Mouse (Mus musculus): ENCODE measurements around the gene Bco2. TPM values are rescaled to one million over a fixed set of nuclear protein-coding genes. Genes with fewer than 3 reads are reported as not detected.

The Bco2 gene
- total RNA-seq, 2 experiments from 2014 or later: 0.28 to 0.40 TPM

DNA sequence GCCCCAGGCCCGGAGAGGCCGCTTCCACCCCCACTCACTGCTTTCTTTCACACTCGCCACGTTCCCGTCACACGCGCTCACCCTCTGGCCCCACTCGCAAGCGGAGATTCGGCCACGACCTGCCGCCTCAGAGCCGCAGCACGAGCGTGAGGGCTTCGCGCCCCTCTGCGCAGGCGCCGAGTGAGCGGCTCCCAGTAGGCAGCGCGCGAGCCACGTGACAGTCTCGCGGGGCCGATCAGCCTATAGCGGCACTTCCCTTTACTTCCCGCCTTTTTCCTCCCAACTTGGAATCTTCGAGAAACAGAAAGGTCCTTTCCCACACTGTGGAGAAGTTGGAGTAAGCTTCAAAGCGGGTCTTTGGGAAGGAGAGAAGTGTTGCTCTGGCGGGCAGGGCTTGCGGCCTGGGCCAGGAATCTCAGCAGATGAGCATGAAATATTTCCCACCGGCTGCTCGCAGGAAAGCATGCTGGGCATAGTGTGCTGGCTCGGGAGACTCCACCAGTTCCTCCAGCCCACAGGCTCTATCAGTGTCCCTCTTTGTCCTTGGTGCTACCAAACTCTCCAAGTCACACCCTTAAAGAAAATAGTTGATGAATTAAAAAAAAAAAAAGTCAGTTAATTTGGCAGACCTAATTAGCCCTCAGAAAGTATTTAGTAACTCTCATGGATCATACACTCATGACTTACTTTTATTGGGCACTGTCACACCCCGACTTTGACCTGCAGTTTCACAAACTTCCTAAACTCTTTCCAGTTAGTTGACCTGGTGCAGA is 6.3 kb upstream of the Bco2 start, which contains the start of gene Tex12:
TSS of gene Tex12 (minus strand) at position 181 of the 773 bp plus-strand sequence.
- DNase-seq: no peak

DNA sequence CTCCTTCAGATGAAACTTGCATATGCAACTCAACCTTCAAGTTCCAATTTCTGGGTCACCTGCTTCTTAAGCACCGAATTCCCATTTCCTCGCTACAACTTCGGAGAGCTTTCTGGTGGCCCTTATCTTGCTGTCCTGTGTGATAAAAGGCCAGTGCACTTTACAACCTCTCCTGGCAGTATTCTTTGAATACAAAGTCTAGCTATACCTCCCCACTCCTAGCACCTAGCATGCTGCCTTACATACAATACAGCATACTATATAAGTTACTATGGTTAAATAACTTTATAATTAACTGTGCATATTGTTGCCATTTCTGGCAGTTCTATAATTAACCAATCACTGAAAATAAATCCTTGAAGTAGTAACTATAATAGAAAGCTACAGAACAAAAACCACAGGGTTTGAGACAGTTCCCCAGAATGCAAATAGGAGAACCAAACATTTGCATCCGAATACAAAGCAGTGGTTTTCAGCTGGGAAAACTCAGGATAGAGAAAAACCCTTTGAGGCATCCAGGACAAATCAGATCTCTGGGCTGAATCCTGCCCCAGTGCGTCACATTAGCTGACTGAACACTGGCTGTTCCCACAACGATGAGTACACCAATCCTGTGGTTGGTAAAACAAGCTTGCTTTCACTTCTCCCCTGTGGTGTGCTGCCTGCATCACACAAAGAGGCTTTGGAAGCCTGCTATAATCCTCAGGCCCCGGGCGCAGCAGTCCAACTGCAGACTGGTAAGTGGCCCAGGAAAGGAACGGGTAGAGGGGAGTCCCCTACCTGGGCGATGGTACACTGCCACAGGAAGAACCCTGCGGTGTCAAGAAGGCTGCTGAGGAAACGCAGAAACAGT is 514 bp downstream of the Bco2 start, which contains the start of gene Il18:
TSS of gene Il18 (plus strand) at position 587 of the 853 bp plus-strand sequence.
- DNase-seq: peak; percentile 27

DNA sequence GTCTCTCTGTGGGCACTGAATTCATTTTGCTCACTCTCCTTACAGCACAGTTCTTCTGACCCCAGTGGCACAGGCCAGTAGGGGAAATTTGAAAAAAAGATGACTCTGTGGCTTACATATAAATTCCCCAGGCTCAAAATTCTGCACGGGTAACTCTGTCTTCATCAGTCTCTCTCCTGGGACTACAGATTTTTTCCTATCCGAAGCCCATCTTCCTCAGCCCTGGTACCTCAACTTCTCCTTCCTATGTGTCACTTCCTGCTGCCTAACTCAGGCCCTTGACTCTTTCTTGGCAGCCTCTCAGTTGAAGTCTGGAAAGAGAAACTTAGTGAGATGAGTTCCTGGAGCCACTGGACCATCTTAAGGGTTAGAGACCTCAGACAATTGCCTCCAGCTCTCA is 1.4 kb downstream of the Bco2 start:
- no peak for DNase-seq

DNA sequence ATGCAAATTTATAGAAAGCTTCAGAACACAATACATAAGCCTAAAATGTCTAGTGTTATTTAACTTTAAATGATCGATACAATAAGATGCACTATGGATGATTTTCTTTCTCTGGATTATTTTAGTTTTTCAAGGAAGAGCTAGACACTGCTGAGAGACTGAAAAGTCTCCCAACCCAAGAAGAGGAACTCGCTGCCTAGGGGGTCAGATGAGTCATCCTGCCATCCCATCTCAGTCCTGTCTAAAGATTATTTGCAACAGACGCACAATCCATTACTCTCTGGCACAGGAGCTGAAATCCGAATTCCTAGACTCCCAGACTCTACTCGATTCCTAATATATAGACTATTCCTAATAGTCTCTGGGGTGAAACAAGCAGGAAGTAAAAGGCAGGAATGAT is 2.8 kb downstream of the Bco2 start:
- DNase-seq: no peak

DNA sequence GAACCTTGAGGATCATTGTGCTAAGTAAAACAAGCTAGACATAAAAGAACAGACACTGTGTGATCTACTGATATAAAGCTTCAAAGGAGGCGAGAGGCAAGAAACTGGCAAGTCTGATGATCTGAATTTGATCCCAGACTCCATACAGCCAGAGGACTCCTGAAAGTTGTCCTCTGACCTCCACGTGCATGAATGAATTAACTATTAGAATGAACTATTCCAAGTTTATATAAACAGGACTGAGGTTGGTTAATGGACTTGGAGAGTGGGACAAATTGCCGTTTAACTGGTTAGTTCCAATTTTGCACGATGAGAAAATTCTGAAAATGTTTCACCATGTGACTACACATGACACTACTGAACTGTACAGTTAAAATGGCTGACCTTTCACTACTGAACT is 6.0 kb downstream of the Bco2 start:
- DNase-seq: no peak

DNA sequence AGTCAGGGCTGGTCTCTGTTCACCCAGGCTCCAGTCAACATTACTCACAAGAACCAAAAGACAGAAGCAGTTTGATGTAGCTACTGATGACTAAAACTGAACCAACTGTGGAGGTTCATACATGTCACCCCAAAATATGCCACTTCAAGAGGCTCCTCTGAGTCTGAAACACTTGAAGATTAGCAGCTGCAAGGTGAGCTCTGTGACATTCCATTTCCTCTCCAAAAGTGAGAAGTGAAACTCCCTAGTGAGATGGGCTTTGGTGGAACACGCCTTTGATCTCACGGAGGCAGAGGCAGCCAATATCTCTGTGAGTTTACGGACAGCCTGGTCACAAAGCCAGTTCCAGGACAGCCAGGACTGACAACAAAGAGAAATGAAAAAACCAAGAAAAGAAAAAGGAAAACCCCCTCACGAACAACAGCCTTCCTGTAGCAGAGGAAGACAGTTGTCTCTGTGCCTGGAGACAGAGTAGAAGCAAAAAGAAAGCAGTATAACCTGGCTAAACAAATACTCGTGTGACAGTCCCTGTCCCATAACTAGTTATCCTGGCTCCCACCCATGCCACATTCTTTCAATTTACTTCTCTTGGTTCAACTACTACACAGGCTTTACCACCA is 7.0 kb downstream of the Bco2 start:
- no peak for DNase-seq

DNA sequence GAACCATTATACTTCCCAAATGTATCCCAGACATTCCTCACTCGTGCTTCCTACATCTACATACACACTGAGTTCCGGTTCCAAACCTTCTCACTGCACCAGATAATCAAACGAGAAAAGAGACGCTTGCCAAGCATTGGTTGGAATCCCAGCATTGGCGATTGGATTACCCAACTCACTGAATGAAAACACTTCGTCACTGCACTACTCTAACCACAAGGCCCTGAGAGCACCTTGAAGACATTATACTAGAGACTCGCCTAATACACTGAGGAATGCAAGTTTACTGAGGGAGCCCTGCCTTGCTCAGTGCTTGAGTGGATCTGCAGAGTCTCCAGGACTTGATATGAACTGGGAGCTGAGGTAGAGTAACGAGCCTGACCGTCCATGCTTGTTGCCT is 12.6 kb downstream of the Bco2 start:
- DNase-seq: no peak

DNA sequence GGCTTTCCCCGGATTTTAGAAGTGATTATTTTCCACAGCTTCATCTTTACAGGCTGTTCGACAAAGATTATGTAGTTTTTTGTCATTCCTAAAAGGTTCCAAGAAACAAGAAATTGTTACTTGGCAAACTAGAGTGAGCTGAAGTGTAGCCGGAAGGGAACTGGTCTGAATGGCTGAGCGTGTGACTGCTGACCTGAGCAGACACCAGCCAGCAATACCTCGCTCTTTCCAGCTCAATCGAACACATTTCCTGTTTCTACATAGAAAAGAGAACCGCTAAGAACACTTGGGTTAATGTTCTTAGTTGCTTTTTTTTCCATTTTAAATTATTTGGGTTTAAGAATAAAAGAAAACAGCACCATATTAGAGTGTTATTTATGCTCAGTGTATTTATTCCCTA is 14.8 kb downstream of the Bco2 start:
- no peak for DNase-seq

DNA sequence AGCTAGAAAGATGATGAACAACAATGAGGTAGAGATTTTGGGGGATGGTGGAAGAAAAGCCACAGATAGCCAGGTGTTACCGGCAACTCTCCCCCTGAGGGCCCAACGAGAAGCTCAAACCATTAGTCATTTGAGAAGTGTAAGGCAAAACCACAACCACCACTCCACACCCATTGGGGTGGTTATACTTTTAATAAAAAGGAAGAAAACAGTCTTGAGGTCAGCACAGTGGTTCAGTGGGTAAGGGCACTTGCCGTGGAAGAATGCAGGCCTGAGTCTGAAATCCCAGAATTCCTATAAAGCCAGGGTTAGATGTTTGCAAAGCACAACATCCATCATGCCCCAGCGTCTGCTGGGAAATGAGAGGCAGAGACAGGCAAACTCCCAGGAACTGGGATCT is 17.7 kb downstream of the Bco2 start:
- DNase-seq: no peak

DNA sequence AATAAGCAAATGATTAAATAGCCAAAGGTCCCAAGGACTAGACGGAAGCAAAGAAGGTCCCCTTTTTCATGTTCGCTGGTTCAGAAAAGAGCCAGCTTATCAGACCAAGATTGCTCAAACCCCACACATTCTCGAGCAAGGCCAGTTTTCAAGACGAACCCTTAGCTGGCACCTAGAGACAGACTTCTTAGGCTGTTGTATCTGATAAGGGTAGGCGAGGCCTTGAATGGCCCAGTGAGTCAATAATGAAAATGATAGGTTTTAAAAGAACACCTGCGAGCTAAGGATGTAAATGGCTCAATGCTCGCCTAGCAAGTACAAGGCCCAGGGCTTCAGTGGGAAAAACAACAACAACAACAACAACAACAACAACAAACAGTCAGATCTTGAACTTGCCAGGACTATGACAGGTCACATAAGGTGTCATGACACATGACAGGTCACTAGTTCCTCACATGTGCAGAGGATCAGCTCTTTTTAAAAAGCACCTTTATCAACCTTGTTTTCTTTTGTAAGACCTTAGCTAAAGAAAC is 18.3 kb downstream of the Bco2 start:
- no peak for DNase-seq

DNA sequence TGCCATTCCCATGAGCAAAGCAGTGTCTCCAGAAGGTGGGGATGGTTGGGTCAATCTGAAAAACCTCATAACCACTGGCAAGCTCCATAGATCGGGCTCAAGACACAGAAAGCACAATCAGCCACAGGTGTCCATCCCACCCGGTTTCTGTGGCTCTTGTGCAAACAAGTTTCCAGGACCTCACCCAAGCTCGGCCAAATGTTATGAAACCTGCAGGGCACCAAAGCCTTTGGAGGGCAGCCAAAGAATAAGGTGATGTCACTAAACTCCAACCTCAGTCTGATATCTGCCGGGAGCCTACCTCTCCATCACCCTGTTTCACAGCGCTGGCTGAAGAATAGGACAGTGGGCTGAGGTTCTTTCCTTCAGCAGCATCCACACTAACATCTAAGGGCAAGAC is 19.1 kb downstream of the Bco2 start:
- no peak for DNase-seq

DNA sequence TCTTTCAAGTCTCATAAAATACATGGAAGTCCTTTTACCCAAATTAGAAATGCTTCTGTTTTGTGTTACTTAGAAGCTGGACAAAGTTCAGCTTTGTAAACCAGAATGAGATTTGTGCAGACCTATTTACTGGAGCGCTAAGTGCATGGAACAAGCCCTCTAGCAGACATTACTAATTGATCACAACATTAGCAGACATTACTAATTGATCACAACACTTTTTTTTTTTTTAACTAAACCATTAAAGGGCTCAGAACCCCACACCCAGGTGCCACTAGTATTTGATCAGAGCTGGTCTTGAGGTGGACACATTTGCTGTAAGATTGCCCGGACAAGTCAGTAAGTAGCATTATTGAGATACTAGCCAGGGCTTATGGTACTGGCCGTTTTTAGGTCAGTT is 21.2 kb downstream of the Bco2 start:
- no peak for DNase-seq

DNA sequence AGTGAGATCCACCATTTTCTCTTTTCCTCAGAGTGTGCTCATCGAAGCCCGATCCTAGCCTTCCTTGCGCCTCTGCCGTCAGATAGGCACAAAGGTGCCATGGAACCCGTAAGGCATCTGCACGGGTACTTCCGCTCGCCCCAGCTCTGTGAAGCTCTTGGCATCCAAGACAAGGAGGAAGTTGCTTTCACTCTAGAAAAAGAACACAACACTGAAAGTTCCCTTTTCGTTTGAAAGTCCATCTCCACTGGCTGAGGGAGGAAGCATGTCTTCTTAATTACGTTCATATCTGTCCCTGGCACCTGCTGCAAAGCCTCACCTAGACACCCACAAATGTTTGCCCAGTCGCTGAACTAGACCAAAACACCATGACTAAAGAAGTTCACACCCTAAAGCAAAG is 21.7 kb downstream of the Bco2 start:
- no peak for DNase-seq

DNA sequence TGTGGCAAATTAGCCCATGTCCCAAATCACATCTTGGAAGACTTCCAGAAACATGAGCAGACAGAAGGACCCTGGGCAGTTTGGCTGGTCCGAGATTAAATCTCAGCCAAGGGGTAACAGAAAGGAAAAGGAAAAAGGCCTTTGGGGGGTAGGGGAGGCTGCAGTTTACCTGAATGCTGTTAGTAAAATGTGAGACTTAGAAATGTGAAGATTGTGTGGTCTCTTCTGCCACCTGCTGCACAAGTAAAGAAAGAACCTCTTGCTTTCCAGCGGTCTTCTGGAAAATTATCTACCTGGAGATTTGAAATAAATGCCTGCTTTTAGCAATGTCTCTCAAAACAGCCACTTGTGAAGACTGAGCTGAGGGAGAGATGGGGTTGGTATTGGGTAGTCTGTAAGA is 24.1 kb downstream of the Bco2 start:
- DNase-seq: no peak

DNA sequence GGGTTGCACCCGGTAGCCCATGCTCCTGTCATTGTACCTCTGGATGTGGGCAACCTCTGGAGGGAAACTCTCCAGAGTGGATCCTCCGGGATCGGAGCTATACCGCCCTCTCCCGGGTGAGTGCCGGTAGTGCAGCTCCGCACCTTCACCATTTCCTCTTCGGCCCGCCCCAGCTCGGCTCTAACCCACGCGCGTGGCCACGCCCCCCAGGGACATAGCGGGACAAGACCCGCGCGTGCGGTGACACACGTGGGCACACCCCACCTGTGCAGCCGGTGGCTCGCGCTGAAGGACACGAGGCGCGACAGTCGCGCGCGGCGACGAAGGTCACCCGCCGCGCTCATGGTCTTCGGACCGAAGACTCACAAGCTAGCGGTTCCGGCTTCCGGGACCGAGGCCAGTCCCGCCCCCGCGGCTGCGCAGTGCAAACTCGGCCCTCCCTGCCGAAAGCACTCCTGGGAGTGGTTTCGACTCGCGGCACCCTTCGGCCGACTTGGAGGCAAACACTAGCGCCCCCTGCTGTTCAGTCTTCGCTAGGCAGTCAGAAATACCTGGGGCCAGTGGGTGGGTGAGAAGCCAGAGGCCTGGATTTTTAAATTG is 26.6 kb downstream of the Bco2 start, which contains the start of gene Pts:
TSS of gene Pts (minus strand) at position 432 of the 600 bp plus-strand sequence.
- DNase-seq: peak; percentile 96

DNA sequence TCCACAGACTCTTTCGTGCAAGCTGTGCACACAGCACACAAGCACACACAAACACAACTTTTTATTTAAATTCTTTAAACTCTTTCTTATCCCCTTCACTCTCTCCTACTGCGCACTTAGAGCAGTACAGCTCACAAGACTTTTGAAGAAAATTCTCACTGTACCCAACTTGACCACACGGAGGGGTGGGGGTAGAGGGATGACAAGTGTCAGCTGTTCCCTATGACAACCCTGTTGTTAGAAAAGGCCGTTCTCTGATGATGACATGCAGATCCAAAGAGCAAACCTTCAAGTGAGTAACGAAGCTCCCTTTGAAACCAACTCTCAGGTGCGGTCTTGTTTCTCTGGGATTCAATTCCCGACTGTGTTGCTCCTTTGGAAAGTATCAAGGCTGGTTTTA is 27.1 kb downstream of the Bco2 start:
- DNase-seq: no peak

DNA sequence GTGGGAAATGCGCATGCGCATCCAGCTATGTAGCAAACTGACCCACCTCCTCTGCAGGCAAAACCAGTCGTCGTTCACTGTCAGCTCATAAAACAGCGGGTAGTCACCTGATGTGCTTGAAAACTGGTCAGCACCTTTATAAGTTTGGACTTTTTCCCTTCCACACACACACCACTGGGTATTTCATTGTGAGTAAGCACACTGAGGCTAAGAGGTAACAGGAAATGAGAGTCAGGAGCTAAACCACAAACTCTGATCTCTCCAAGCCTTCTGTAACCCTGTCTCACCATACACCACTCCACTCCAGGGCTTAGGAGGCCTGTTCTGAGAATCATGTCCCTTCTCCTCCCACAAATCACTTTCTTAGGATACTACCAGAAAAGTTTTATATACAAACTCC is 29.4 kb downstream of the Bco2 start:
- DNase-seq: no peak

DNA sequence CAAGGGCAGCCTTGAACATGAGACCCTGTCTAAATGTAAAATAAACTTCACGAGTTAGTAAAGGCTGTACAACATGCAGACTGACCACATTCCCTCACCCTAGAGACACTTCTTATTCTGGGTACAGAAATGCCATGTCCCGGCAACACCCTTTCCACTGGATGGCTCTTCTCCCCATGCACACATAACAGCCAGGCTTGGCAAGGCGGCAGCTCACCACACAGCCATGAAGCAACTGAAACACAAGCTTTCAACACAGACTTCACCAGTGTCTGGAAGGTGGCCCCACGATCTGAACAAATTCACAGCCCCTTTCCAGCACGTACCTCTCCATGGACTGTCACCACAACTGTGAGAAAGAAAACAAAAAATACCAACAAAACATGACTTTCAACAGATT is 30.0 kb downstream of the Bco2 start:
- DNase-seq: no peak

DNA sequence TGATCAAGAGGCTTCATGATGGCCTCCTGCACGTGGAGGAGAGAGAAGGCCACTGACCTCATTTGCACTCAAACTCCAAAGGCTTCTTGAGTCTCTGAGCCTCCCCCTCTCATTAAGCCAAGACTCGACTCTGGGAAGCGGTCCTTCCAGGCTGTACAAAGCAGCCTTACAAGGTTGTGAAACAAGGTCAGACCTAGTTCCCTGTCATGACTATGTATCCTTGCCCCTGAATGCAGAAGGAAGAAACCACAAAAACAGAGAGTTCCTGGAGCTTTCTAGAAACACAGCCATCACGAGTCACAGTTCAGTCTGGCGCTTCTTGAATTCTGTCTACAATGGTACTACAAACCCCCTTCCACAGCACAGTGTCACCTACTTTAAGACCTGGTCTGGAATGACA is 32.4 kb downstream of the Bco2 start:
- no peak for DNase-seq

DNA sequence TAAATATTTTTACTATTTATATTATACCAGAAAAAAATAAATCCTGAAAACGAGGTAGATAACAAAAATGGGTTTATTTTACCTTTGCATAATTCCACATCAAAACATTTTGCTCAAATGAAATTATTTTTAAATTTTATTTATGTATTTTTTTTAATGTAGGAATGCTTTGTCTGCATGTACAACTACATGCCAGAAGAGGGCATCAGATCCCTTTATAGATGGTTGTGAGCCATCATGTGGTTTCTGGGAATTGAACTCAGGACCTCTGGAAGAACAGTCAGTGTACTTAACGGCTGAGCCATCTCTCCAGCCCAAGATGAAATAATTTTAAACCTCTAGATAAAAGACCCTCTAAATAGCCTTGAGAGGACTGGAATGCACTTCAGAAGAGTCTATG is 33.4 kb downstream of the Bco2 start:
- no peak for DNase-seq

DNA sequence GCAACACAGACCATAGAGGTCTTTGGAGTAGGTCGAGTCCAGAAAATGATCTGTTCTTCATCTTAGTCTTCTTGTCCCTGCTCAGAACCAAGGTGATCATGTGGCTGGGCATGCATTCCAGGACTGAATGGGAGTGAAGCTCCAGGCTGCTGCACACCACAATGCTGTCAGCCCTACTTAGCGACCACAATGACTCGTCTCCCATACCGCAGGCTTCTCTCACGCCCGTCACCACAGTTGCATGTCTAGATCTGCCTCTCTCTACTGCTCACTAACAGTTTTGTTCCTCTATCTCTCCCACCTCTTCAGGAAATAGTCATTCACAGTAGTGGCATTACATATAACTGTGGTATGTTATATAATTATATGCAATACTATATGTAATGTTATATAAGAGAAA is 34.2 kb downstream of the Bco2 start:
- no peak for DNase-seq

DNA sequence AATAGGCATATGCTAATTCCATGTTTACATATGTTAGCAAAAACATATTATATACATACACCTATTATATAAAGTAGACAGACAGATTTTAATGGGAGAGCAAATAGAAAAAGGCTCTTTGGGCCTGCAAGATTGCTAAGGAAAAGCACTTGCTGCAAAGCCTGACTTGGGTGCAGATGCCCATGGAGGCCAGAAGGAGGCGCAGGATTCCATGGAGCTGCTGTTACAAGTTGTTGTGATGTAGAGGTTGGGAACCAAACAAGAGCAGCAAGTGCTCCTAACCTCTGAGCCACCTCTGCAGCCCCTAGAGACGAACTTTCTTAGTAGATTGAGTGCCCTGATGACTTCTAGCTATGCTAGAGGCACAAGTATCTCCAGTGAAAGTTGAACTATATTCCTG is 36.2 kb downstream of the Bco2 start:
- no peak for DNase-seq
